Mouse (Mus musculus): Measurements from ENCODE around the gene Olfr488.
"Not testable (repeated sequence)": the region's sequence is repeated elsewhere in the genome, so short reads cannot be mapped to it uniquely, and the experiment has no call there.

The Olfr488 gene

GRCm38 (mm10) chr7:108258247-108258646 lies at the start of gene Olfr488:
Olfr488 (minus strand) TSS chr7:108258347.
- no peak for DNase-seq (ENCODE audit: low read depth, low spot score)

GRCm38 (mm10) chr7:108288834-108289233 lies 30.7 kb upstream of the Olfr488 start, which contains the start of gene Olfr490:
Olfr490 (minus strand) TSS chr7:108288934.
- no peak for DNase-seq (ENCODE audit: low read depth, low spot score)

- DNase-seq (ENCODE audit: low read depth, low spot score) = no peak
These were observed 24.6 kb downstream of the Olfr488 start for GRCm38 (mm10) chr7:108233551-108233950.

- DNase-seq (ENCODE audit: low read depth, low spot score) = not testable (repeated sequence)
These were observed 43.6 kb downstream of the Olfr488 start, which contains the start of gene Olfr487 for GRCm38 (mm10) chr7:108214536-108214935. Olfr487 (minus strand) TSS chr7:108214636.
